Mouse (Mus musculus): ENCODE measurements at regions not wholly inside any gene's neighbourhood (a gene's known extent, or its start where the extent isn't known, plus 50 kb on each side); places are given as distances from the start of the nearest gene placed in this dataset.
"Not testable (repeated sequence)": the region's sequence is repeated elsewhere in the genome, so short reads cannot be mapped to it uniquely, and the experiment has no call there.

GRCm38 (mm10) chr3:147683730-147684129 is 831.6 kb downstream of the Ttll7 start:
- DNase-seq (ENCODE audit: low read depth in 1 of 2, low spot score in 2 of 2), result no peak

- no peak for DNase-seq (ENCODE audit: low read depth in 1 of 2, low spot score in 2 of 2)
Measured at GRCm38 (mm10) chr3:147680299-147680698, 828.1 kb downstream of the Ttll7 start.

- DNase-seq (ENCODE audit: low read depth in 1 of 2, low spot score in 2 of 2), result no peak
Measured at GRCm38 (mm10) chr3:147662572-147662971, 810.4 kb downstream of the Ttll7 start.

- no peak for DNase-seq (ENCODE audit: low read depth in 1 of 2, low spot score in 2 of 2)
Measured at GRCm38 (mm10) chr3:147652849-147653248, 800.7 kb downstream of the Ttll7 start.

GRCm38 (mm10) chr3:147635486-147635885 is 783.3 kb downstream of the Ttll7 start:
- not testable (repeated sequence) for DNase-seq (ENCODE audit: low read depth in 1 of 2, low spot score in 2 of 2)

GRCm38 (mm10) chr3:147631151-147631550 is 779.0 kb downstream of the Ttll7 start:
- no peak for DNase-seq (ENCODE audit: low read depth in 1 of 2, low spot score in 2 of 2)

- DNase-seq (ENCODE audit: low read depth in 1 of 2, low spot score in 2 of 2), result no peak
Measured at GRCm38 (mm10) chr3:147583697-147584315, 731.6 kb downstream of the Ttll7 start.

GRCm38 (mm10) chr3:147571850-147572249 is 719.7 kb downstream of the Ttll7 start:
- DNase-seq (ENCODE audit: low read depth in 1 of 2, low spot score in 2 of 2), result no peak

GRCm38 (mm10) chr3:147545329-147546006 is 693.3 kb downstream of the Ttll7 start:
- no peak for DNase-seq (ENCODE audit: low read depth in 1 of 2, low spot score in 2 of 2)

GRCm38 (mm10) chr3:147542285-147542684 is 690.1 kb downstream of the Ttll7 start:
- no peak for DNase-seq (ENCODE audit: low read depth in 1 of 2, low spot score in 2 of 2)

- DNase-seq (ENCODE audit: low read depth in 1 of 2, low spot score in 2 of 2), result no peak
Measured at GRCm38 (mm10) chr3:147537584-147537983, 685.4 kb downstream of the Ttll7 start.

- DNase-seq (ENCODE audit: low read depth in 1 of 2, low spot score in 2 of 2), result no peak
Measured at GRCm38 (mm10) chr3:147532196-147532595, 680.0 kb downstream of the Ttll7 start.

- DNase-seq (ENCODE audit: low read depth in 1 of 2, low spot score in 2 of 2), result no peak
Measured at GRCm38 (mm10) chr3:147531608-147532180, 679.5 kb downstream of the Ttll7 start.
